Mouse (Mus musculus) Muller cell, postnatal 12 days (primary cell): Measurements from ENCODE around the gene Tlcd1.
"Not testable (repeated sequence)": the region's sequence is repeated elsewhere in the genome, so short reads cannot be mapped to it uniquely, and the experiment has no call there.

ENCODE experiments used
- DNase-seq: peaks from one replicate; pipeline ENCODE4 v3.0.0-alpha.2; 2015; ENCODE audit errors: inconsistent ontology term

Gene Tlcd1

DNA sequence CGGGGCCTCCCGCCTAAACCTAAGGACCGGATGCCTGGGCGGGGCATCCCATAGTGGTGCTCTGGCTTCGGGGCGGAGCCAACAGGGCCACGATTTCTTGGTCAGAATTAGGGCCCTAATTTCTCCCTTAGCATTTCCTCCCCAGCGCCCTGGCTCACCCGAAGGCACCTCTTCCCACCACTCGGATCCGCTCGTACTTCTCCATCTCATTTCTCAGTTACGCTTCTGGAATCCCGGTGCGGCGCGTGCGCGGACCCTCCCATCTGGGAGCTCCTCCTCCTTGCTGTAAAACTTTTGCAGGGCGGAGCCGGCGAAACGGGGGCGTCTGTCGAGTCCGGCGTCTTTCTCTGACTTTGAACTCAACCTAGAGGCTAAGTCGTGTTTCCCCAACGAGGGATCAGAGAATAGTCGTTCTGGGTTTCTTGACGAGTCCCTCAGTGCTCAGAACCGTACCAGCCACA is at the start of gene Tlcd1, which contains the start of gene Nek8:
Gene Tlcd1 (plus strand): TSS at position 310 of the 461 bp plus-strand sequence.
Gene Nek8 (minus strand): TSS at position 274 of the 461 bp plus-strand sequence.
- peak; percentile 96 for DNase-seq

DNA sequence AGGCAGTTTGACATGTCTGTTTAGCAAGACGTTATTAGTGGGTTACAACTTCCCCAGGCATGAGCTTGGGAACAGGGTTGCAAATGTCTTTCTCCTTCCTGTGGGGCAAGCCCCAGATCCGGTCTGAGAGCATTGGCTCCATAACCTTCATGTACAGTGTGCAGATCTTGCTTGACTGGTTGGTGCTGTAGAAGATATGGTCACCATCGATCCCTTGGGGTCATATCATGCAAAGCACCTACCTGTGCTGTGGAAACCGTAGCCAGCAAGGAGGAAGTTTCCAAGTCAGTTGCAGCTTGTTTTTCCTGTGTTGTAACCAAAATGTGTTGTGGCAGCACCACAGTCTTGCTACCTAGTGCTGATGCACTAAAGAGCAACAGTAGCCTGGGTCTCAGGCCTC is 49.8 kb upstream of the Tlcd1 start:
- no peak for DNase-seq

DNA sequence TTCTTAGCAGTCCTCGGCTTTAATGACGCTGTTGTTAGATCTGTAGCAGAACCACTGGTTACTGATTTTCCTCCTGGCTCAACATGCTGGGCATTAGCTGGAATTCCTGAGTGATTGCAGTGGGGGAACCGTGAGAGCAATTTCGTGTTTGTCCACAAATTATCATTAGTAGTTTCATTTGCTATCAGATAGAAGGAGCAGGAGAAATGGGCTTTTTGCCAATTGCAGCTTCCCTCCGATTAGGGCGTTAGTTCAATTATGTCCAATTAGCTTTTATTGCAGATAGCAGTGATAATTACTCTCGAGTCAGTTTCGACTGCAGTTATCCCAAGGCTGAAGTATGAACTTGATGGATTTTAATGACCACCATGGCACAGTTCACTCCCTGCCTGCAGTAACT is 47.1 kb upstream of the Tlcd1 start:
- DNase-seq: peak; percentile 69

DNA sequence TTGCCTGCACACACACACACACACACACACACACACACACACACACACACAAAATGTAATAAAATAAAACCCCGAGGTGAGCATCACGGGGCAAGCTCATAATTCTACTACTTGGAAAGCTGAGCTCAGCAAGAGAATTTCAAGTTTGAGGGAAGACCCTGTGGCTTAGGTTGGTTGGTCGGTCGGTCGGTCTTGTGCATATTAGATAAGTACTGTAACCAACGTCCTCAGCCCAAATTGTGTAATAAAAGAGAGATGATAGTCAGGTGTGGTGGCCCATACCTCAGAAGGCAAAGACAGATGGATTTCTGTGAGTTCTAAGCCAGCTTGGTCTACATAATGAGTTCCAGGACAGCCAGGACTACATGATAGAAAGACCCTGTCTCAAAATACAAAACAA is 42.6 kb upstream of the Tlcd1 start:
- DNase-seq: no peak

DNA sequence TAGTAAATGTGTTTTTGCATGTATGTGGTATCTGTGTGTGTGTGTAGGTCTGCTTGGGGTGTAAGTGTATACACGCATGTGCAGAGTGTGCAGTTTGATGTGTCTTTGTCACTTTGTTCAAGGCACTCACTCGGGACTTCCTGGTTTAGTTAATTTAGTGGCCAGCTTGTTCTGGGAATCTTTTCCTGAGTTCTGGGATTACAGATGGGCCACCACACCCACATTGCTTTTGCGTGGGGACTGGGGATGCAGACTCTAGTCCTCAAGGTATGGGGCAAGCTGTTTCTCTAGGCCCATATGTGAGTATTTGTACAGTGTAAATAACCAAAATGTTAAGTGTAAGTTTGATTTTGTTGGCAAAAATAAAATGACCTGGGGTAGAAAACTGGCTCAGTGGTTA is 42.2 kb upstream of the Tlcd1 start:
- no peak for DNase-seq

DNA sequence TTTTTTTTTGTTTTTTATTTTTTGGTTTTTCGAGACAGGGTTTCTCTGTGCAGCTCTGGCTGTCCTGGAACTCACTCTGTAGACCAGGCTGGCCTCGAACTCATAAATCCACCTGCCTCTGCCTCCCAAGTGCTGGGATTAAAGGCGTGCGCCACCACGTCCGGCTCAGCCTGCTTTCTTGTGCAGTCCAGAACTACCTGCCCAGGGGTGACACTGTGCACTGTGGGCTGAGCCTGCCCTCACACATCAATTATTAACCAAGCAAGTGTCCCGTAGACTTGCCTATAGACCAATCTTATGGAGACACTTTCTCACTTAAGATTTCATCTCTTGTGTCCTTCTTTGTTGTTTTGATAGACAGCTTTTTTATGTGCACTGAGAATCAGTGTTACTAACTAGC is 41.2 kb upstream of the Tlcd1 start:
- DNase-seq: not testable (repeated sequence)

DNA sequence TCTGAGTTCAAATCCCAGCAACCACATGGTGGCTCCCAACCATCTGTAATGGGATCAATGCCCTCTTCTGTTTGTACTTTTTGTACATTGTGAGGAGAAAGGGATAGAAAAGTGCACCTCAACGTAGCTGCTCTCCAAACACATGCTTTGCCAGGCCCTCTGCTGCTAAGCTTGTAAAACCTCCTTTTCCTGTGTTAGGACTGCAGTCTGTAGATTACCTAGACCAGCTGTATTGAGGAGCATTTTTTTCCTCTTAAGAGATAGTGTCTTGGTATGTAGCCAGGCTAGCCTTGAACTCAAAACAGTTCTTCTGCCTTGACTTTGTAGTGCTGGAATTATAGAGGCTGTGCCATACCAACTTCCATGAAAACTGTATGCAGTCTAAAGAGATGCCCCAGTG is 40.4 kb upstream of the Tlcd1 start:
- no peak for DNase-seq

DNA sequence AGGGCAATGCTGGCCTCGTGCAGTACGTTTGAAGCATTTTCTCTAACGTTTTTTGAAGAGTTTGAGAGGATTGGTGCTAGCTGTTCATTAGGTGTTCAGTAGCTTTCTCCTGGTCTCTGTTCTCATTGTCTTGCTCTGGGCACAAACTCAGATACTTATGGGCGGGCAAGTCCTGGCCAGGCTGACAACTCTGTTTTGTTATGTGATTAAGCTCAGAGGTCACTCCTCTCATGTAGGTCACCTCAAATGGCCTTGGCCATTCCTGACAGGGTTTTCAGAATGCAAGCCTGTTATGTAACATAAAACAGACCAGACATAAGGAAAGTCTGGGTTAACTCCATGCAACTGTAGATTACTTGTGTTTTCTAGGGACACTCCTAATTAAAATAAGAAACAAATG is 38.9 kb upstream of the Tlcd1 start:
- no peak for DNase-seq

DNA sequence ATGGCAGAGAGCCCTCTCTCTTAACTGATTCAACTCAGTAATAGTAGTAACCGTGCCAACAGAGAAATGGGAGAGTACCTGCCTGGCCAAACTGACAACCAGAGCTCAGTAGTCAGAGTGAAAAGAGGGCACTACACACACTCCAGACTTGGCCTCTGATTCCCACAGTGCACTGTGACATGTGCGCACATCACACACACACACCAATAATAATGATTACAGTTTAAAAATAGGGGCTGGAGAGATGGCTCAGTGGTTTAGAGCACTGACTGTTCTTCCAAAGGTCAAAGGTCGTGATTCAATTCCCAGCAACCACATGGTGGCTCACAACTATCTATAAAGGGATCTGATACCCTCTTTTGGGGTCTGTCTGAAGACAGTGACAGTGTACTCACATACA is 38.5 kb upstream of the Tlcd1 start:
- DNase-seq: no peak

DNA sequence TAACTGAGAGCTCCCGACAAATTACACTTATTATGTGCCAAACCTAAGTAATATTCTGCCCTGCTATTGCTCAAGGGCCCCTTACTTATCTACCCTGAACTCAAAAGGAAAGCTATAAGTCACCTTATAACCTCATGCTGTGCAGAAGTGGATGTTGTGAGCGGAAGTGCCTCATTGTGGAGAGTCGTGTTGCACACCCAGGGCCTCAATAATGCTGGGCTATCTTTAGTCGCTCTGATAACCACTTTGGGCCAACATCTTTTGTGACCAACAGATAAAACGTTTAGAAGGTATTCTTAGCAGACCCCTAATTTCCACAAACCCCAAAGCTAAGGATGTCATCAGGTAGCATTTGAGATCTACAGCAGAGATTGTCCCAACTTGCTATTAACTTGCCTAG is 35.8 kb upstream of the Tlcd1 start:
- DNase-seq: no peak

DNA sequence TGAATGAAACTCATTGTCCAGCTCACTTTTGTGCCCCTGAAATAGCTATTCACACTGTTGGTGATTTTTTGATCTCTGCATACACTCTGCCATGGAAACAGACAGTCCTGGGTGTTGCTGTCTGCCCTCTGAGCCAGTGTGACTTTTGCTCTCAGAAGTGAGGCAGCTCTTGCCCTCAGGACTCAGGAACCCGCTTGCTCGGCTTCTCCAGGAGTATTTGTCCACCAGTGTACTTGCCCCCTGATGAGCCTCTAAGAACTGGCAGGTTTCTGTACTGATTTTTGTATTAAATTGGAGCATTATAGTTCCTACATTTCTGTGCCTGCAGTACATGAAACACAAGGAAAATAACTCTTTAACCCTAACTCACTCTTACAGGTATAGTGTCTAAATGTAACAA is 33.0 kb upstream of the Tlcd1 start:
- DNase-seq: no peak

DNA sequence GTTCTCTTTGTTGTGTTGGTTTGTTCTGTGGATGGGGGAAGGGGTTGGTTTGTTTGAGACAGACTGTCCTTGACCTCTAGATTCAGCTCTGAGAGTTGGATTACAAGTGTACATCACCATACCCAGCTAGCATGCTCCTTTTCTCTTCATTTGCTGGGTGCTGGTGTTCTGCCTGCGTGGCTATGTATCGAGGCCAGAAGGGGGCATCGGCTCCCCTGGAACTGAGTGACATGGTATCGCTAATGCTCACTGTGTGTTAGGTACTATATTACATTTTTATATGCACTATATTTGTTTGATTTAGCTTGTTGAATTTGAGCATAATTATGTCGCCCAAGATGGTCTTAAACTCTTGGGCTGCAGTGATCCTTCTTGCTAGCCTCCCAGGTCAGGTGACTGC is 30.3 kb upstream of the Tlcd1 start:
- DNase-seq: no peak

DNA sequence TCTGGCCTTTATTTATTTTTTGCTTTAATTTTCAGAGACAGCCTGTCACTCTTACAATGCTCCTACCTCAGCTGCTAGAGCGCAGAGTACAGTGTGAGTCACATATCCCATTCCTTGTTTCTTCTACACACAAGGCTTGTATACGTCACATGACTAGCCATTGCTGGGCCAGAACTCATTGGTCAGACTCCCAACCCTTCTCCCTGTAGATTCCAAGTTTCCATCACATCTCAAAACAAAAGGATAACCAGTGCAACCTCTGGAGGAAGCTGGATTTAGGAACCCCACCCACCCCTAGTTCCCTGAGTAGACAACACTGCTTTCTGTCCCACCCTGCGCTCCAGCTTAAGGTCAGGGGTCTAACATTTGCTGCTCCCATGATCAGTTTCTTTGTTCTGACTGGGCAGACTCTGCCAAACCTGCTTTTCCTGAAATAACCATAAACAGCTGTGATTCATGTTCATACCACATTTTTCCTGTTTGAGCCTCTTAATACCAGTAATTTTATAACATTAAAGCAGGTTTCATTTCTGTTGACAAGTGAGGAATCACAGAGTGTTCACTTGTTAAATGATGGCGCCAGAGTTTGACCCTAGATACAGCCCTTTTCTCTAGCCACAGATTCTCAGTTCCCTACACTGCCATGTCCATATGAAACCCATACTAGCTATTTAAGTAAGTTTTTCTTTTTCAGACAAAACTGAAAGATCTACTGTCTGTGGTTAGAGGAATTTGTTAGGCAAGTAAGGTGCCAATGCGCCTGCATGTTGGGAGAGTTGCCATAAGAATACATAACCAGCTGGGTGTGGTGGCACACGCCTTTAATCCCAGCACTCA is 29.6 kb upstream of the Tlcd1 start:
- no peak for DNase-seq

DNA sequence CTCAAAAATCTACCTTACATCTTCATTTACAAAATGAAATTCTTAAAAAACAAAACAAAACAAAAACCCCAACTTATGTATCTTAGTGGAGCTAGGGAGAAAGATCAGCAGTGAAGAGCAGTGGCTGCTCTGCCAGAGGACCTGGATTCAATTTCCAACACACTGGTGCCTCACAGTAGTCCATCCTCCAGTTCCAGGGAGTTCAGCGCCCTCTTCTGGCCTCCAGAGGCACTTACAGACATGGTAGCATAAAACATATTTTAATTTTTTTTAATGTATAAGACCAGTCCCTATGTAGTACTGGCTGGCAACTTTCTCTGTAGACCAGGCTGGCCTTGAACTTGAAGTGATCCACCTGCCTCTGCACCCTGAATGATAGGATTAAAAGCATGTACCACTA is 25.4 kb upstream of the Tlcd1 start:
- no peak for DNase-seq

DNA sequence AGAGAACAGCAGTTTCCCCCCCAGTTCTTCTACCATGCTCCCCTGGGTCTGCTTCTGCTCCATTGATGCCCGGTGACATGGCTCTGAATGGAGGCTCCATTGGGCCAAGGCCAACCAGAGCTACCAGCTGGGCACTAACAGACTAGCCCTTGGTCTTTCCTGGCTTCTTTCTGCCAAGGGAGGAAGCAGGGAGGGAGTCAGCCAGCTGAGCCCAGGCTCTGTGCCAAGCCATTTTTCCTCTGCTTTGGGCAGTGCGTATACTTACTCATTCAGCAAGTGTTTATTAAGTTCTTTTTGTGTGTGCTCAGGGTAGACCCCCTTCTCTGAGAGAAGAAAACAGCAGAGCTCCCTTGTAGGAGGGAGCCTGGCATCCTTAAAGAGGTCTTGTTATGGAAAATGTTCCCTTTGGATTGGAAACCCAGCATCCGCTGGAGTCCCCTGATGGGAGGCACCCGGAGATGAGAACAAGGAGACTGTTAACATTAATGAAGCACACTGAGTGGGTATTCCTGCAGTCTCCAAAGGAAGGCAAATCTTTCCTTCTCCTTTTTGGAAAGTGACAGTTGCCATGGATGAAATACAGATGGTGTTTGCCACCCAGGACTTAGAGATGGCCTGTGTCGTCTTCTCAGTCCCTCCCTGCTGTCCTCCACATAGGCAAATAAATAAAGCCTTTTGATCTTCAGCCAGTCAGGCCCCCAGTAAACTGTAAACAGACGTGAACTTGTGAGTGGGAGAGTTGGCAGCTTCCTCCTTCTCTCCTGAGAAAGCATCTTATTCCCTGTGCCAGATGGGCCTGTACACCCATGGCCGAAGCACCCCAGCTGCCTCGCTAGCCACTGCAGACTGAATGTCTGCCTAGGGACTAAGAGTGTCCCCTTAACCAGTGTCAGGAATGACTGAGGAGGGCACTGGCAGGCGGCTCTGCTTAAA is 23.9 kb upstream of the Tlcd1 start:
- DNase-seq: peak; percentile 92

DNA sequence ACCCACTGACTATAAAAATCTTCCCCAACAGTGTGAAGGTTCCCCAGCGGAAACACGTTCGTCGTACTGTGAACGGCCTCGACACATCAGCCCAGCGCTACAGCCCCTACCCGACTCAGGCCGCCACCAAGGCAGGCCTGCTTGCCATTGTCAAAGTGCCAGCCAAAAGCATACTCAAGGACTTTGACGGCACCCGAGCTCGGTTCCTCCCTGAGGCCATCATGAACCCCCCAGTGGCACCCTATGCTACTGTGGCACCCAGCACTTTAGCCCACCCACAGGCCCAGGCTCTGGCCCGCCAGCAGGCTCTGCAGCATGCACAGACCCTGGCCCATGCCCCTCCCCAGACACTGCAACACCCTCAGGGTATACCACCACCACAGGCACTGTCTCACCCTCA is 22.7 kb upstream of the Tlcd1 start:
- DNase-seq: no peak

DNA sequence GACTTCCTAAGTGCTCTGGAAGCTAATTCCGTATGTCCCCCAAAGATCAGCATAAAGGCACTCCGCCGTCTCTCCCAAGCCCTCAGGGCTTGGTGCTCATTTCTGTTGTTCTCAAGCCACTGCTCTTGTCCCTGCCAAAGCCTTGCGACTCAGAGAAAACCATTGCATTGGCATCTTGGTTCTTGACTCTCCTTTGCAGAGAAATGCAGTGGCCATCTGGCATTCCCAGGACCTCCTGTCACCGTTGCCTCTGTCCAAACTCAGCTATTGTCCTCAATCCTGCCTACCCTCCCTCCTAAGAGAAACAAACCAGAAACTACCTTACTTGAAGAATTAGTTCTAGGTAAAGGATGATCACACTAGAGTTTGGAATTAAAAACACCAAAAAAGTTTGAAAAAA is 20.8 kb upstream of the Tlcd1 start:
- no peak for DNase-seq

DNA sequence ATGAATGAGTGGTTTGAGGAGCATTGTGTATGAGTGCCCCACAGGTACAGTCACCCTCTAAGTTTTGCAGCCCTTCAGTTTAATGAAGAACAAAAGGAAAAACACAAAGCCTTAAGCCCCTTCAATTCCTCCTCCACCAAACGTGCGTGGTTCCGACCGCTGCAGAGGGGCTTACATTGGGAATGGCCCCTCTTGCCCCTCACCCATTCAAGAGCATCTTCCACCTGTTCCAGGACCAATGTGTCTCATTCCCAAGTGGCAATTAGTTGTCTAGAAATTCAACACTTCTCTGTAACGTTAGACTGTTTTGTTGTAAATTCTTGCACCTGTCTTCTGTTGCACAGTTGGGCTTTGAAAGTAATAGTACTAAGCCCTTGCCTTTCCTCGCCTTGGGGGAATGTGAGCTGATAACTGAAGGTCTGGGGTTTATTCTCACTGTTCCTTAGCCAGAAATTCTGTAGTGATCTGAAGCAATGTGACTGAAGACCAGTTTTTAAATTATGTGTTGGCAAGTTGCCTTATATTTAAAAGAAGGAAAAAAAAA is 20.3 kb upstream of the Tlcd1 start:
- DNase-seq: no peak

DNA sequence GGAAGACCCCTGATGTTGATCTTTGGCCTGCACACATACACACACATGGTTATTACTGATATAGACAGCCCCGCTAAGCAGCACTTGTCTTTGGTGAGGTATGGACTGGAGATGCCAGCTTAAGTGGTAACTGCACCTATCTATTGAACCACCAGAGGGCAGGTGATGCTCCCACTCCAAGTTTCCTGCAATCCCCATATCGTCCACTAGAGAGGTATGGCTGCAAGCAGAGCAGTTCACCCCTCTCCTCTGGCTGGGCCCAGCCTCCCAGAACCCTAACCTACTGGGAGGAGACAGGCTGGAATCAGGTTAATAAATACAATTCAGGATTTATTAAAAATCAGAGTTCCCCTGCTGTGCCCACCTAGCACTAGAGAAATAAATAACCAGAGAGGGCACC is 17.4 kb upstream of the Tlcd1 start:
- peak; percentile 86 for DNase-seq

DNA sequence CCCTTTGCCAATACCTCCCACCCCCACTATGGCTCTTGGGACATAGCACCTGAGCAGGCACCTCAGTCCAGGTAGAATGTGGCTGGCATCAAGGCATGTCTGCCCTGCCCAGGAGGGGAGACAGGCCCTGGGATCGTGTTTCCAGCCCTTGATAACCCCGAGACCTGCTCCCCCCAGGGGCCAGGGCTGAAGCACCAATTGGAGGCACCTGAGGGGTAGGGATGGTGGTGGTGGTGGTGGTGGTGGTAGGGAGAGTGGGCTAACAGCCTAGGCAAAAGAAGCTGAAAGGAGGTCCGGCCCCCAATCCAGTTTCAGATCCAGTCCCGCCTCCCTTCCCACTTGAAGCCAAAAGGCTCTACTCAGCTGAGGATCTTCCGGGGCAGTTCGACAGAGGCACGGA is 17.0 kb upstream of the Tlcd1 start:
- DNase-seq: no peak

DNA sequence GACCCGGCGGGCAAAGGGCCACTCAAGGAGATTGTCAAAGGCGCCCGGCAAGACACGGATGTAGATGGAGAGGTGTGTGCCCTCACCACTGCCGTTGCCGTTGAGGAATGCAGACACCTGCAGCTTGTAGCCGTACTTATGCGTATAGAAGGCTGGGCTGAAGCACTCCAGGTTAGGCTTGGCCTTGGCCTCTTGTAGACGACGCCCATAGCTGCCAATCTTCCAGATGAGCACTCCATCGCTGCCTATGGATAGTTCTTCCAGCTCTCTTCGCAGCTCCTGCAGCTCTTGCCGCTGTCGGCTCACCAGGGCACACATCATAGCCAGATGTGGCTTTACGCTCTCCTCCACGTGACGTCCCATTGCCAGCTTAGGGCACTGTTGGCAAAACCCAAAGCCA is 16.3 kb upstream of the Tlcd1 start:
- DNase-seq: no peak

DNA sequence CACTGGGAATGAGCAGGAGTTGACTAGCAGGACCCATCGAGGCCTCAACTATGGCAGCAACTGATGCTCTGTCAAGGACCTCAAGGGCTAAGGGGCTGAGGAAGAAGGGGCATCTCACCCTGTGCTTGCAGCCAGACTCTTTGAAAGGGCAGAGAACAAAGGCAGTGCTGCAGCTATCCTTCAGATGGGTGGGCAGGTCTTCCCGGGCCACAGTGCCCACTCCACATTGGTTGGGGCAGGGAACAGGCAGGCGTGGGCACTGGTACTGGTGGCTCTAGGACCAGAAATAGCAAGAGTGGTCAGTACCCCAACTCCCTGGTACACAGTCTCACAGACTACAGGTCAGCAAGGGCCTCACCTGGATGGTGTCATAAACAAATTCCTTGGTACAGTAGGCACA is 15.8 kb upstream of the Tlcd1 start:
- no peak for DNase-seq
